Mouse (Mus musculus): Measurements from ENCODE around the gene Zfp14. TPM values are rescaled to one million over a fixed set of nuclear protein-coding genes. Genes with fewer than 3 reads are reported as not detected.

The Zfp14 gene
- polyA plus RNA-seq, 1 experiment from 2014 or later: 3.8 TPM

DNA sequence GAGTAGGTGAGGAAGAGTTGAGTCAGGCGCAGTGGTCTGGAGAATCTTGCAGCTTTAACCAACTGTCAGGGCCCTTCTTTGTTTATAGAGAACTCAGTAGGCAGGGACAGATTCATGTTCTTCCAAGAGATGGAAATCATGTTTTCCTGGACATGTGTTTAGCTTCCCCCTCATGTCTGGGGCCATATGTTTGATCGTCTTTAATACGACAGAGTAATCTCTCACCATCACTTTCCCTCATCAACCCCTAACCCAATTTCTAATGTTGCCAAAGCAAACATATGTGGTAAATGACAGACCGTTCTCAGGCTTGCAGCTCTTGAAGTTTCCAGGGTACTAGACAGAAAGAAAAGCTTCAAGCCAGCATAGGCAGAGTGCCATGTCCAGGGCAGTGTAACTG lies 3.1 kb downstream of the Zfp14 start:
- no peak overlapping the region for H3K9ac ChIP-seq (ENCODE audit: low read length)
- no peak overlapping the region for H3K27ac ChIP-seq (replicated peaks; ENCODE audit: low read depth, low read length)
- 0 out of 2 replicates have a peak, but pooled peaks cover 3% of the 10 kb centered on the region for H3K4me1 ChIP-seq (ENCODE audit: control insufficient read depth, insufficient read depth, low read length)
- no peak overlapping the region for H3K4me2 ChIP-seq (ENCODE audit: low read depth, severe bottlenecking)
- H3K36me3 ChIP-seq (ENCODE audit: control insufficient read depth, insufficient read depth, low read length): no peaks in the 10 kb centered on the region
- ATAC-seq (ENCODE audit: insufficient number of reproducible peaks, low FRiP score, low TSS enrichment, low read depth) (no peak), DNase-seq (ENCODE audit: low spot score) (no peak)
- no peaks in the 10 kb centered on the region for H3K27me3 ChIP-seq (ENCODE audit: control insufficient read depth, insufficient read depth, low read length)
- no peaks in the 10 kb centered on the region for H3K9me3 ChIP-seq (ENCODE audit: control insufficient read depth, low read length)
- no peak overlapping the region for H3K4me3 ChIP-seq (ENCODE audit: low read depth, low read length)
- 97% methylated on average over 4 of the region's 4 CpGs for WGBS

DNA sequence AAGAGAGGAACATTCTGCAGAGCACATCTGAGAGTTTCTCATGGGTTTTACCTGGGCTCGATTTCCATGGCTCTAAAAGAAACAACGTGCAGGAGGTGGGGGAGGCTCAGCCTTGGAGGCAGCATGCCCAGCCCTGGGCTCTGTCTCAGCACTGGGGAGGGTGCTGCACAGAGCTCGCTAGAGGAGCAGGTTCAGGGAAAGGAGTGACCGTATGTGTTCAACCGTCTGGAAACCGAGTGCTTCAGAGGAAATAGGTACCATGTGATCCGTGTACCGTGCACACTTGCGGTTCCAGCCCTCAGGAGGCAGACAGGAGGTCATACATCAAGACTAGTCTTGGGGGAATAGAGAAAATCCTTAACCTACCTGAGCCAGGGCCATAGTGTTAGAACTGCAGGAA lies 6.8 kb downstream of the Zfp14 start:
- no peak overlapping the region for H3K27ac ChIP-seq (replicated peaks; ENCODE audit: low read depth, low read length)
- WGBS: 61% methylated on average over 9 of the region's 9 CpGs
- H3K9ac ChIP-seq (ENCODE audit: low read length): no peak overlapping the region
- no peaks in the 10 kb centered on the region for H3K36me3 ChIP-seq (ENCODE audit: control insufficient read depth, insufficient read depth, low read length)
- H3K27me3 ChIP-seq (ENCODE audit: control insufficient read depth, insufficient read depth, low read length): no peaks in the 10 kb centered on the region
- ATAC-seq (ENCODE audit: insufficient number of reproducible peaks, low FRiP score, low TSS enrichment, low read depth) (no peak), DNase-seq (ENCODE audit: low spot score) (no peak)
- no peak overlapping the region for H3K4me3 ChIP-seq (ENCODE audit: low read depth, low read length)
- no peaks in the 10 kb centered on the region for H3K4me1 ChIP-seq (ENCODE audit: control insufficient read depth, insufficient read depth, low read length)
- no peaks in the 10 kb centered on the region for H3K9me3 ChIP-seq (ENCODE audit: control insufficient read depth, low read length)
- H3K4me2 ChIP-seq (ENCODE audit: low read depth, severe bottlenecking): no peak overlapping the region

DNA sequence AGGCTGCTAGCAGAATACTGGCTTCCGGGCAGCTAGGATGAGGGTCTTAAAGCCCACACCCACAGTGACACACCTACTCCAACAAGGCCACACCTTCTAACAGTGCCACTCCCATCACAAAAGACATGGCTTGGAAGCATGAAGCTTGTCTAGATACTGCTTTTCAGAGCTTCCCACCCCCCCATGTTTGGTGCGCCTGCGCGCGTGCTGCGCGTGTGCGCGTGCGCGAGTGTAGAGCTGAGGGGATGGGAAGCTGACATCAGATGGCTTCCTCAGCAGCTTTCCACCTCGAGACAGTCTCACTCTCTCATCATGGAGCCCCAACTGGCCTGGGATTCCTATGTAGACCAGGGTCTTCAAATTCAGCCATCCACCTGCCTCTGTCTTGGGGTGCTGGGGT lies 16.8 kb downstream of the Zfp14 start:
- no peaks in the 10 kb centered on the region for H3K9me3 ChIP-seq (ENCODE audit: control insufficient read depth, low read length)
- H3K4me1 ChIP-seq (ENCODE audit: control insufficient read depth, insufficient read depth, low read length): no peaks in the 10 kb centered on the region
- no peak overlapping the region for H3K27ac ChIP-seq (replicated peaks; ENCODE audit: low read depth, low read length)
- DNase-seq (ENCODE audit: low spot score): no peak
- no peaks in the 10 kb centered on the region for H3K27me3 ChIP-seq (ENCODE audit: control insufficient read depth, insufficient read depth, low read length)
- no peak overlapping the region for H3K4me2 ChIP-seq (ENCODE audit: low read depth, severe bottlenecking)
- WGBS: 93% methylated on average over 12 of the region's 12 CpGs
- no peaks in the 10 kb centered on the region; the same call in 1 of the 2 replicates for H3K36me3 ChIP-seq (ENCODE audit: control insufficient read depth, insufficient read depth, low read length)
- ATAC-seq (ENCODE audit: insufficient number of reproducible peaks, low FRiP score, low TSS enrichment, low read depth): no peak
- no peak overlapping the region for H3K9ac ChIP-seq (ENCODE audit: low read length)
- H3K4me3 ChIP-seq (ENCODE audit: low read depth, low read length): no peak overlapping the region

DNA sequence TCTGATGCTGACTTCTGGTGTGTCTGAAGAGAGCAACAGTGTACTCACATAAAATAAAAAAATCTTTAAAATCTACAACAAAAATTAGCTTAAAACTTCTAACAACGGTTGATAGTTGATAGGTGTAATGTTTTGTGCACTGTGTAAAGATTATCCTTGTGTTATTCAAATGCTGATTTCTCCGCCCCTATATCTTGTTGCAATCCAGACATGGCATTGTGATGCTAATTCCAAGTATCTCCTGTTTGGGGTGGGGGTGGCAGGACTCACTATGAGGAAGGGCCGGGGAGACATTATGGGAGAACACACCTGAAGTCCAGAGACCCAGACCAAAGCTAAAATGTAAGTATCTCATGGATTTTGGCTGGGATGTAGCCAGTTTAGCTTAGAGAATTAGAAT lies 19.8 kb downstream of the Zfp14 start:
- no peak overlapping the region for H3K9ac ChIP-seq (ENCODE audit: low read length)
- no peaks in the 10 kb centered on the region for H3K4me1 ChIP-seq (ENCODE audit: control insufficient read depth, insufficient read depth, low read length)
- H3K4me2 ChIP-seq (ENCODE audit: low read depth, severe bottlenecking): no peak overlapping the region
- 89% methylated on average over 3 of the region's 3 CpGs for WGBS
- no peaks in the 10 kb centered on the region for H3K9me3 ChIP-seq (ENCODE audit: control insufficient read depth, low read length)
- H3K36me3 ChIP-seq (ENCODE audit: control insufficient read depth, insufficient read depth, low read length): peaks cover 4% of the 10 kb centered on the region; the same call in 1 of the 2 replicates
- H3K4me3 ChIP-seq (ENCODE audit: low read depth, low read length): no peak overlapping the region
- DNase-seq (ENCODE audit: low spot score) (no peak), ATAC-seq (ENCODE audit: insufficient number of reproducible peaks, low FRiP score, low TSS enrichment, low read depth) (no peak)
- no peaks in the 10 kb centered on the region for H3K27me3 ChIP-seq (ENCODE audit: control insufficient read depth, insufficient read depth, low read length)
- H3K27ac ChIP-seq (replicated peaks; ENCODE audit: low read depth, low read length): no peak overlapping the region

DNA sequence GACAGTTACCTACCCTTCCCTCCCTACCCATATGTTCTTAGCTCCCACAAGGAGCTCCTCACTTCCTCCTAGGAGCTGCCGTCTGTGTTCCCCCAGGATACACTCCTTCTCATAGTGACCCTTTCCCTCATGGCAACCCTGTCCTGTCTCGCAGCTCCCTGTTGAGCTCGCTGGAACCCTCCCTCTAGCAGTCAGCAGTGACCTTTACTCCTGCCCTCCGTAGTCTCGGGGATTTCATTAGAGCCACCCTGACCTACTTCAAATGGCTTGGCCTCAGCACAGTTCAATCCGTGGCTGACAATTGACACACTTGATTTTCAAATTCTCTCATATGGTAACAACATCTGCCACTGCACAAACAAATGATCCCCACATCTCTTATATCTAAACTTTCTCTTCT lies 20.5 kb downstream of the Zfp14 start:
- H3K27me3 ChIP-seq (ENCODE audit: control insufficient read depth, insufficient read depth, low read length): no peaks in the 10 kb centered on the region
- no peaks in the 10 kb centered on the region for H3K9me3 ChIP-seq (ENCODE audit: control insufficient read depth, low read length)
- no peak for ATAC-seq (ENCODE audit: insufficient number of reproducible peaks, low FRiP score, low TSS enrichment, low read depth)
- H3K9ac ChIP-seq (ENCODE audit: low read length): no peak overlapping the region
- H3K4me2 ChIP-seq (ENCODE audit: low read depth, severe bottlenecking): no peak overlapping the region
- H3K36me3 ChIP-seq (ENCODE audit: control insufficient read depth, insufficient read depth, low read length): peaks cover 6% of the 10 kb centered on the region; the same call in 1 of the 2 replicates
- H3K4me1 ChIP-seq (ENCODE audit: control insufficient read depth, insufficient read depth, low read length): no peaks in the 10 kb centered on the region
- 33% methylated on average over 6 of the region's 6 CpGs for WGBS
- H3K4me3 ChIP-seq (ENCODE audit: low read depth, low read length): no peak overlapping the region
- no peak for DNase-seq (ENCODE audit: low spot score)
- no peak overlapping the region for H3K27ac ChIP-seq (replicated peaks; ENCODE audit: low read depth, low read length)

DNA sequence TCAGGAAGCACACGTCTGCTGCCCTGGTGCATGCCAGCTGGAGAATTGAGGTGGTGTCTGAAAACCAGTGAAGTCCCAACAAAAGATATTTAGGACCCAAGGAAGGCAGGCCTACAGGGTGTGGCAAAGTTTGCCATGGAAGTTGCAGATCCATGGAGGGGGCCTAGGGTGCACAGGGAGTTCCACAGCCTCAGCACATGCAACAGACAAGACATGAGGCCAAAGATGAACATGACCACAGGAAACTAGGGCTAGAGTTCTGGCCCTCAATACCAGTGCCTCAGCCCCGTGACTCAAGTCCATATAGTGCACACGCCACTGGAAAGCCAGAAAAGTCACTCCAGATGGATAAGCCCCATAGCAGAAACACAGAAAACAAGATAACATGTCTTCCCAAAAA lies 22.6 kb downstream of the Zfp14 start:
- WGBS: 89% methylated on average over 3 of the region's 3 CpGs
- Histone ChIP-seq H3K4me1 (ENCODE audit: control insufficient read depth, insufficient read depth, low read length) (no peaks in the 10 kb centered on the region), H3K9me3 (ENCODE audit: control insufficient read depth, low read length) (no peaks in the 10 kb centered on the region), H3K27me3 (ENCODE audit: control insufficient read depth, insufficient read depth, low read length) (no peaks in the 10 kb centered on the region), H3K4me2 (ENCODE audit: low read depth, severe bottlenecking) (no peak overlapping the region), H3K4me3 (ENCODE audit: low read depth, low read length) (no peak overlapping the region), H3K36me3 (ENCODE audit: control insufficient read depth, insufficient read depth, low read length) (peaks cover 21% of the 10 kb centered on the region), H3K27ac (replicated peaks; ENCODE audit: low read depth, low read length) (no peak overlapping the region), H3K9ac (ENCODE audit: low read length) (no peak overlapping the region)
- ATAC-seq (ENCODE audit: insufficient number of reproducible peaks, low FRiP score, low TSS enrichment, low read depth) (no peak), DNase-seq (ENCODE audit: low spot score) (no peak)

DNA sequence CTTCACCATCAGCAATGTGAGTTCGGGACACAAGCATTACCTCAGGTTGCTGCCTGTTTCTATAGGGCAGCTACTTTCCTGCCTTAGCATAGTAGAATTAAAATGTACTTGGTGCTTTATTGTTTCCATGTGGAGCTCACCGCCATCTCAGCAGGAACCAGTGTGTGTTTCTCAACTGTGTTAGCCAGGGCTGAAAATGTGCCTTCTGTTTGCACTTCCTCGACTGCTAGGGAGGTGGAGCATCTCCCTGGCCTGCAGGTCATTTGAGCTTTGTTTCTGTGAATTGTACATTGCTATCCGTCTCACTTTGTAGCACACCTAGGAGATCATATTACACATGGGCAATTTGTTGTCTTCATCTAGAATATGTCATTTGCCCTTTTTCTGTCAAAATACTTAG lies 23.8 kb downstream of the Zfp14 start:
- H3K4me2 ChIP-seq (ENCODE audit: low read depth, severe bottlenecking): no peak overlapping the region
- no peak overlapping the region for H3K4me3 ChIP-seq (ENCODE audit: low read depth, low read length)
- H3K36me3 ChIP-seq (ENCODE audit: control insufficient read depth, insufficient read depth, low read length): peaks cover 30% of the 10 kb centered on the region
- DNase-seq (ENCODE audit: low spot score) (no peak), ATAC-seq (ENCODE audit: insufficient number of reproducible peaks, low FRiP score, low TSS enrichment, low read depth) (no peak)
- no peaks in the 10 kb centered on the region for H3K4me1 ChIP-seq (ENCODE audit: control insufficient read depth, insufficient read depth, low read length)
- H3K27me3 ChIP-seq (ENCODE audit: control insufficient read depth, insufficient read depth, low read length): no peaks in the 10 kb centered on the region
- H3K27ac ChIP-seq (replicated peaks; ENCODE audit: low read depth, low read length): 0 out of 2 replicates have a peak overlapping the region, but pooled peaks have one; percentile 39
- H3K9ac ChIP-seq (ENCODE audit: low read length): no peak overlapping the region
- H3K9me3 ChIP-seq (ENCODE audit: control insufficient read depth, low read length): no peaks in the 10 kb centered on the region
- 39% methylated on average over 4 of the region's 4 CpGs for WGBS

DNA sequence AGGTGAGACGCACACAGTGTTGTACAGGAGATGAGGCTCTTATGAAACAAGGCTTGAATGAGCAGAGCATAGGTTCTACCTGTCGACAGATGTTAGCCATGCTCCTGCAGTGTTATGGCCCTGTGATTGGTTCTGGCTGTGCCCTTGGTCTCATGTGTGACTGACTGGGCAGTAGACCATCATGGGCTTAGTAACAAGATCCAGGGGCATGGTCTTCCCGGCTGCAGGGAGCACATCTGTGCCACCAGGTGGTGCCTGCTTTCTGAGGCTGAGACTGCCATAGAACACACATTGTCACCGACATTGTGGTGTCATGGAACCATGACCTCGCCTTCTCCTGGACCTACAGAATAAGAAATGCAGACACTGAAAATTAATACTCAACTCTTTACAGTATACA lies 25.8 kb downstream of the Zfp14 start:
- Histone ChIP-seq H3K4me1 (ENCODE audit: control insufficient read depth, insufficient read depth, low read length) (no peaks in the 10 kb centered on the region), H3K9ac (ENCODE audit: low read length) (no peak overlapping the region), H3K4me3 (ENCODE audit: low read depth, low read length) (no peak overlapping the region), H3K4me2 (ENCODE audit: low read depth, severe bottlenecking) (no peak overlapping the region), H3K27ac (replicated peaks; ENCODE audit: low read depth, low read length) (no peak overlapping the region), H3K36me3 (ENCODE audit: control insufficient read depth, insufficient read depth, low read length) (peaks cover 33% of the 10 kb centered on the region), H3K9me3 (ENCODE audit: control insufficient read depth, low read length) (no peaks in the 10 kb centered on the region), H3K27me3 (ENCODE audit: control insufficient read depth, insufficient read depth, low read length) (no peaks in the 10 kb centered on the region)
- no peak for DNase-seq (ENCODE audit: low spot score)
- 82% methylated on average over 5 of the region's 5 CpGs for WGBS
- no peak for ATAC-seq (ENCODE audit: insufficient number of reproducible peaks, low FRiP score, low TSS enrichment, low read depth)

DNA sequence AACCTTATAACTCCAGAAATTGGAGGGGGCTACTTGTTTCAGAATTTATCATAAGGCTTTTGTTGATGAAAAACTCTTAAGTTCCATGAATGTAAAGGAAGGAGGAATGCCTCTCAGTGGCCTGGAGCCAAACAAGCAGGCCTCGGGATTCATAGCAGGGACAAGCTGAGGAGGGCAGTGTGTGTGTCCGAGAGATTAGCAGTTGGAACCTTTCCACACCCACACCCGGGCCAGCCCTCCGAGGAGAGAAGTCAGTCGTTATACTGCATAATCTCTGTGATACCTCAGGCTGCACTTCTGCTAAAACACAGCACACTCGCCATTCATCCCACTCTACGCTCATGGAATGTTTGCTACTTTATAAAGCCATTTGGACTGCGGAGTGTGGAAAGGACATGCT lies 27.4 kb downstream of the Zfp14 start:
- H3K27me3 ChIP-seq (ENCODE audit: control insufficient read depth, insufficient read depth, low read length): no peaks in the 10 kb centered on the region
- no peak overlapping the region for H3K27ac ChIP-seq (replicated peaks; ENCODE audit: low read depth, low read length)
- H3K4me1 ChIP-seq (ENCODE audit: control insufficient read depth, insufficient read depth, low read length): no peaks in the 10 kb centered on the region
- H3K9me3 ChIP-seq (ENCODE audit: control insufficient read depth, low read length): no peaks in the 10 kb centered on the region
- H3K4me2 ChIP-seq (ENCODE audit: low read depth, severe bottlenecking): no peak overlapping the region
- no peak overlapping the region for H3K9ac ChIP-seq (ENCODE audit: low read length)
- no peak for DNase-seq (ENCODE audit: low spot score)
- H3K36me3 ChIP-seq (ENCODE audit: control insufficient read depth, insufficient read depth, low read length): peaks cover 33% of the 10 kb centered on the region
- H3K4me3 ChIP-seq (ENCODE audit: low read depth, low read length): no peak overlapping the region
- no peak for ATAC-seq (ENCODE audit: insufficient number of reproducible peaks, low FRiP score, low TSS enrichment, low read depth)
- WGBS: 90% methylated on average over 8 of the region's 8 CpGs
